Mouse (Mus musculus): ENCODE data around the gene Fhit.

The Fhit gene

GRCm38 (mm10) chr14:9556333-9556732 lies 1605.5 kb downstream of the Fhit start:
- DNase-seq, result no peak

- no peak for DNase-seq
Observed at GRCm38 (mm10) chr14:9555807-9556206, 1606.0 kb downstream of the Fhit start.

GRCm38 (mm10) chr14:9552149-9552548 lies 1609.7 kb downstream of the Fhit start:
- no peak for DNase-seq

- no peak for DNase-seq
Observed at GRCm38 (mm10) chr14:9547952-9548351, 1613.9 kb downstream of the Fhit start.

- DNase-seq, result no peak
Observed at GRCm38 (mm10) chr14:9544364-9544763, 1617.5 kb downstream of the Fhit start.

GRCm38 (mm10) chr14:9535491-9535890 lies 1626.3 kb downstream of the Fhit start:
- DNase-seq, result no peak

GRCm38 (mm10) chr14:9529247-9529646 lies 1632.6 kb downstream of the Fhit start:
- DNase-seq, result no peak

GRCm38 (mm10) chr14:9526136-9526535 lies 1635.7 kb downstream of the Fhit start:
- DNase-seq, result no peak

GRCm38 (mm10) chr14:9517651-9518050 lies 1644.2 kb downstream of the Fhit start:
- DNase-seq, result no peak

- no peak for DNase-seq
Observed at GRCm38 (mm10) chr14:9509678-9510077, 1652.2 kb downstream of the Fhit start.
